Mouse (Mus musculus): Measurements from ENCODE around the gene Atad1. TPM values are rescaled to one million over a fixed set of nuclear protein-coding genes. Genes with fewer than 3 reads are reported as not detected.

The Atad1 gene
- polyA plus RNA-seq, 1 experiment from 2014 or later: 90.8 TPM

DNA sequence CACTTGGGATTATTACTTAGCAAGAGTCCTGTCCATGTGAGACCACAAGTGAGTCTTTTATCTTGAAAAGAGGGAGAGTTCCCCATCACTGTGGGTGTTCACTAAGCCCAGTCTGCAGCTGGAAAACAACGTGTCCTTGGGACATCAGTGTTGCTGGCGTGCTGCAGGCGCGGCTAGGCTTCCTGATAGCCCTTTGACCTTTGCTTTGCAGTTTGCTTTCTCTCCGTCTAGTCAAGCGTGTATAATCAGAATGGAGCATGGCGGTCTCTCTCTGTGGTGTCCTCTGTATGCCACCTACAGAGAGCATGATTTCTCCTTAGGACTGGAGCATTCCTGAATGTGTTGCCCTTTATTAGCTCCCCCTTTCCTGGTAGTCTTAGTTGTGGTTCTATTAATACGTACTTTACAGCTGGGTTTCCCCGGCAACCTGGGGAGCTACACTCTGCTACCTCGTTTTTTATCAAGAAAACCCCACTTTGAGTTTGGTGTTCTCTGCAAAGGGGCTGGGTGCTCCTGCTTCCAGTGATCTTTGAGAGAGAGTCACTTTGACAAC is 91.5 kb downstream of the Atad1 start:
- in situ Hi-C loops (cut with MboI; ENCODE audit: low pct_unique_long_range_greater_than_20kb): no loop called here

DNA sequence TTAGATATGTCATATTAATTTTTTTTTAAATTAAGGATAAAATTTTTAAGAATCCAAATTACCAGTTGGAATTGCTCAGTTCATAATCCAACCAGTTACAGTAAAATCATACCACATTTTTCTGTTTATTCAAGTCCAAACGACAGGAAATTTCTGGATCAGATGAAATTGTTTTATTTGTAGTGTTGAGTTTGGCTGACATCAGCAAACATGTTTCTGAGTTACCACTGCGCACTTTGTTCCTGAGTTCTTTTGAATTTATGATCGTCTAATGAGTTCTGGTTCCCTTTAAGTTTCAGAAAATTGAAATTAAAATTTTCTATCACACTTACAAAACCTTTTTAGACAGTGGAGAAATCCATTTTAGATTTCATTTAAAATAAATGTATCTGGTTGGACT is 93.2 kb downstream of the Atad1 start:
- H3K27me3 ChIP-seq: no peaks in the 10 kb centered on the region
- in situ Hi-C loops (cut with MboI; ENCODE audit: low pct_unique_long_range_greater_than_20kb): no loop called here
- ChIA-PET POLR2A (no interaction called here), CTCF (no interaction called here)
- TF ChIP-seq CTCF (IDR thresholded peaks at IDR 0.05): no peak
- DNase-seq (ENCODE audit: low read depth, low spot score) (no peak), ATAC-seq (no peak)

More for the DNA sequence above, 91.5 kb downstream of the Atad1 start:
- ATAC-seq (no peak), DNase-seq (ENCODE audit: low read depth, low spot score) (no peak)
- H3K27me3 ChIP-seq: no peaks in the 10 kb centered on the region
- ChIA-PET CTCF (no interaction called here), POLR2A (no interaction called here)
- TF ChIP-seq CTCF (IDR thresholded peaks at IDR 0.05): no peak

DNA sequence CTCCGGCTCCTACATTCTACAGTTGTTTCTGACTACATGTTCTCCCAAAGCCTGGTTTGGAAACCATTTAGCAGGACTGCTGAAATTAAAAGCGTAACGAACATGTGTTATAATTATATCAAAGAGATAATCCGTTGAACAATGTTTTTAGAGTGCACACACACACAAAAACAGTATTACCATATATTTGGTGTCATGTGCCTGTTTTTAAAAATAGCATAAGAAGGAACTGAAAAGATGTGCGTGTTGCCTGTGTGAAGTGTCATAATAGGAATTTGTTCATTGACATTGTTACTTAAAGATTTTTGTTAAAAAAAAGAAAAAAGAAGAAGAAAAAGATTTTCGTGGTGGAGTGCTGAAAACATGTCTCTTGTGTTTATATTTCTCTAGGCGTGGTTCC is 93.6 kb downstream of the Atad1 start:
- TF ChIP-seq CTCF (IDR thresholded peaks at IDR 0.05): no peak
- ATAC-seq (no peak), DNase-seq (ENCODE audit: low read depth, low spot score) (no peak)
- ChIA-PET POLR2A (no interaction called here), CTCF (no interaction called here)
- no peaks in the 10 kb centered on the region for H3K27me3 ChIP-seq
- in situ Hi-C loops (cut with MboI; ENCODE audit: low pct_unique_long_range_greater_than_20kb): no loop called here

DNA sequence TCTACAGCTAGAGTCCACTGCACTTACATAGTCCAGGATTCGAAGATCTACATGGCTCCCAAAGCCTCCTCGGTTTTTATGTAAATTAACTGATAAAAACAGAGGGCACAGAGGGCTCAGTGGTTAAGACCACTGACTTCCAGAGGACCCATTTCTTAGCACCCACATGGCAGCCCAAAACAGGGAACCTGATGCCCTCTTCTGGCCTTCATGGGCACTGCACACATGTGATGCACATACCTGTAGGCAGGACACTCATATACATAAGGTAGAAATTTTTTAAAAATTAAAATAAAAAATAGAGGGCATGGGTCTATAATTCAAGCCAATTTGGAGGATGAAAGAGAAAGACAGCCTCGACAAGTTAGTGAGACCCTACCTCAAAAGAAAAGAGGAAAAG is 95.9 kb downstream of the Atad1 start:
- no peak for ATAC-seq
- TF ChIP-seq CTCF (IDR thresholded peaks at IDR 0.05): peak; percentile 31
- ChIA-PET POLR2A (no interaction called here), CTCF (no interaction called here)
- H3K27me3 ChIP-seq: no peaks in the 10 kb centered on the region
- no peak for DNase-seq (ENCODE audit: low read depth, low spot score)
- in situ Hi-C loops (cut with MboI; ENCODE audit: low pct_unique_long_range_greater_than_20kb): no loop called here

DNA sequence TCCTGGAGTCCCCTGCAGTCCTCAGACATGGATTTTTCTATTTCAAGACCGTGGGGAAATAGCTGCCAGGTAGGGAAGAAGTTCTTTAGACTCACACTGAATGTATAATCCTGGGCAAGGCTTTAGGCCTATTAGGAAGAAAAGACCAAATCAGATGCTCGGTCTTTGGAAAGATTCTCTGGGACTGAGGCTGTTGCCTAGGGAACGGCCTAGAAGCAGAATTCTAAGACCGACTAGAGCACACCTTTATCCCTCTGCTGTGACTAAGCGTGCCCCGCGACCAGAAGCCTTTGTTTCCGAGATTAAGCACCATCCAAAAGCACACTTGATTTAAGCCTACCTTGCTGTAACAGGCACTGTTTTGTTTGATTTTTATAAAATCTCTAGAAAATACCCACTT is 97.6 kb downstream of the Atad1 start:
- CTCF ChIA-PET: no interaction called here
- POLR2A ChIA-PET: no interaction called here
- in situ Hi-C loops (cut with MboI; ENCODE audit: low pct_unique_long_range_greater_than_20kb): no loop called here
- no peak for TF ChIP-seq CTCF (IDR thresholded peaks at IDR 0.05)
- ATAC-seq (no peak), DNase-seq (ENCODE audit: low read depth, low spot score) (no peak)
- no peaks in the 10 kb centered on the region for H3K27me3 ChIP-seq

DNA sequence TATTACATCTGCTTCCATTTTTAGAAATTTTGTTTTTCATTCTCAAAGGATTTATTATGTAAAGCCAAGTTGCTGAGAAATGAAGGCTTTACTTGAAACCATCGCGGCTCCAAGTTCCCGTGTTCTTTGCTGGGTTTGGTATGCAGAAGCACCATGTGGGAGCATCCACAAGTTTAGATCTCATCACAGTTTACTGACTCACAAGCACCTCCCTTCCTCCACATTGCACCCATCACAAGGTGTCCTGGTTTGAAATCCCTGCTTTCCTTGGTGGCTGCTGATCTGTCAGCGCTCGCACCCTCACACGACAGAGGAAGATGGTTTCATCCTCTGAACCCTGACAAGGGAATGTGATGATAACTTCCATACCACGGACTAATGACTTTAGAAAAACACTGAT is 98.1 kb downstream of the Atad1 start:
- ChIA-PET POLR2A (no interaction called here), CTCF (interaction anchor here (1.3 kb wide), 1 partner anchor 23 kb away, joined by 4 read pairs; no protein-coding TSS in a partner anchor)
- no peaks in the 10 kb centered on the region for H3K27me3 ChIP-seq
- in situ Hi-C loops (cut with MboI; ENCODE audit: low pct_unique_long_range_greater_than_20kb): no loop called here
- ATAC-seq (no peak), DNase-seq (ENCODE audit: low read depth, low spot score) (no peak)
- no peak for TF ChIP-seq CTCF (IDR thresholded peaks at IDR 0.05)

DNA sequence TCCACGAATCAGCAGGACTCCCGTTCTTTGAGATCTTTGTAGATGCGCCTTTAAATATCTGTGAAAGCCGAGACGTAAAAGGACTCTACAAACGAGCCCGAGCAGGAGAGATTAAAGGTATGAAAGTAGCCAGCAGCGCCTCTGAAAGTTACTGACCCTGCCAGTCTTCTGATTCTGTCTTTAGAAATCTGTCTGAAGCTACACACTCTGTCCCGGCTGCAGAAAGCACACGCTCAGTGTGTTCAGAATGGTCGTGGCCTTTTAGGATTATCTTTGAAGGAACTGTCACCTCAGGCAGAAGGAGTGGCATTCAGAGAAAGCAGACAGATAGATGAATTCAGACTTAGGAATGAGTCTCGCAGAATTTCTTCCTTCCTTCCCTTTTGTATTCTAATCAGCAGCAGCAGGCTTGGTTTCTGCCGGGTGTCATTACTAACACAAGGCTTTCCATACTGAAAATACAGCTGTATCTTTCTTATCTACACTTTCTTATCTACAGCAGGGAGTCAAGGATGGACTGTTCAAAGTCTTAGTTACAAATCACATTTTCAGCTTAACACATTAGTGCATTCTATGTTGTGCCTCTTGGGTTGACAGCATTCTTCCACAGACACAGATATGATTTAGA is 101.2 kb downstream of the Atad1 start:
- ATAC-seq: no peak
- ChIA-PET POLR2A (no interaction called here), CTCF (interaction anchor here (1.1 kb wide), 1 partner anchor 28 kb away, joined by 3 read pairs; no protein-coding TSS in a partner anchor)
- no peaks in the 10 kb centered on the region for H3K27me3 ChIP-seq
- DNase-seq (ENCODE audit: low read depth, low spot score): no peak
- TF ChIP-seq CTCF (IDR thresholded peaks at IDR 0.05): no peak
- in situ Hi-C loops (cut with MboI; ENCODE audit: low pct_unique_long_range_greater_than_20kb): no loop called here

DNA sequence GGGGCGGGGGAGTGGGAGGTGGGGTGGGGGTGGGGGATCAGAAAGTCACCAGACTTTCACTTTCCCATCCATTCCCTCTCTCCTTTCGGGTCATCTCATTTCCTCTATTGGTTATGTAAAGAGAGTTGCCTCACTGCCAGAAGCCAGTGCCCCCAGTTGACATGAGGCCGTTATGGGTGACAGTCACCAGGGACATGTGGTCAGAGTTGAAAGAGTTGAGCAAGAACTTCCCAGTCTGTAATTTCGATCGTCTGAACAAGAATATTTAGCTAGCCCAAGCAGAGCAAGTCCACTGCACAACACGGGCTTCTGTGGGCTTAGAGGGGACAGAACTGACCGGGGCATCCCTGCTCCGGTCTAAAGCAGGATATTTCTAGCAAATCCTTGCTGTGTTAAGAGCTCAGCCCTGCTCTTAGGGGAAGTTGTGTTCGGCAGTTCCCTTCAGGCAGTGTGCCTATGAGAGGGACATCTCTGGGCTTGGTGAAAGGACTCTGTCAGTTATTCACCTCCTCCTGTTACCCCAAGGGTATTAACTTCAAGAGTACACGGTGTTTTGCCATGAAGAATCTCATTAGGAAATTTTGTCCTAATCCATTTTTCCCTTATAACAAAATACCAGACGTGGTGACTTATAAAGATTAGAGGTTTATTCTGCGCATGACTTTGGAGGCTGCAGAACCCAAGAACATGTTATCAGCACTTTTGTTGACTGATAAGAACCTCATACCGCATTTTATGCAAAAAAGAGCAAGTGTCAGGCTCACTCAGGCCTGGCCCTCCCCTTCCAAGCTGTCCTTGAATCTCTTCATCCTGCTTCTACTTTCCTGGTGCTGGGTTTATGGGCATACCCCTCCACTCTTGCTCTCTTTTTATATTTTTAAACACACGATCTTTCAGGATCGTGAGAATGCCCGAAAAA is 102.0 kb downstream of the Atad1 start:
- no peak for TF ChIP-seq CTCF (IDR thresholded peaks at IDR 0.05)
- no peak for DNase-seq (ENCODE audit: low read depth, low spot score)
- POLR2A ChIA-PET: no interaction called here
- CTCF ChIA-PET: interaction anchor here (1.4 kb wide), 1 partner anchor 44 kb away, joined by 3 read pairs; no protein-coding TSS in a partner anchor
- H3K27me3 ChIP-seq: no peaks in the 10 kb centered on the region
- in situ Hi-C loops (cut with MboI; ENCODE audit: low pct_unique_long_range_greater_than_20kb): no loop called here
- no peak for ATAC-seq

DNA sequence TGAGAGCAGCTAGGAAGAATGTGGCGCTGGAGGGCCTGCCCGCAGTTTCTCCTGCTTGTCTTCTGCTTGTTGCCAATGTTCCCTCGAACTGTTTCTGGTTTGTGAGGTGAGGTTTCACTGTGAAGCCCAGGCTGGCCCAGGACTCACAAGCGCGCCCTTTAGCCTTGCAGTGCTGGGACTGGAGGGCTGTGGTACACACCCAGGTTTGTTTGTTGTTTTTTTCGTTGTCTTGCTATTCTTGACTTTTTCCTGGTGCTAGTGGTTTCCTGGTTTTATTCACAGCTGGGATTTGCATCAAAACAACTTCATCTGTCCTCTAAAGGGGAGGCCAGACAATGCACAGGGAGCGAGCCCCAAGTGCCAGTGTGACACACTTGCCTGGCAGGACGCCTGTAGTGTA is 104.7 kb downstream of the Atad1 start:
- in situ Hi-C loops (cut with MboI; ENCODE audit: low pct_unique_long_range_greater_than_20kb): no loop called here
- TF ChIP-seq CTCF (IDR thresholded peaks at IDR 0.05): no peak
- ChIA-PET POLR2A (no interaction called here), CTCF (no interaction called here)
- no peak for DNase-seq (ENCODE audit: low read depth, low spot score)
- no peaks in the 10 kb centered on the region for H3K27me3 ChIP-seq
- no peak for ATAC-seq

DNA sequence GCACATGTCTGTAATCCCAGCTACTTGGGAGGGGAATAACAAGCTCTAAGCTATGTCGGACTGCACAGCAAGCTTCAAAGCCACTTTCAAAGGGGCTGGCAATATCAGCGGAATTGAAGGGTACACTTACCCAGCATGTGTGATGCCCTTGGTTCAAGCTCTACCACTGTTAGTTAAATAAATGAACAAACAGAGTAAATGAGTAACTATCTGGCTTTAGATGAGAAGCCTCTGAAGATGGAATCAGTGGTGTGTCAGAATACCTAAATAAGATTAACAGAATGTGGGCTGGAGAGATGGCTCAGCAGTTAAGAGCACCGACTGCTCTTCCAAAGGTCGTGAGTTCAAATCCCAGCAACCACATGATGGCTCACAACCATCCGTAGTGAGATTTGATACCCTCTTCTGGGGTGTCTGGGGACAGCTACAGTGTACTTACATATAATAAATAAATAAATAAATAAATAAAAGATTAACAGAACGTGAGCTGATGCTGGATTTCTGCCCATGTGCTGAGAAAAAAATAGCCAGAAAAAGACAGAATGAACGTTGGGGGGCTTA is 110.9 kb downstream of the Atad1 start:
- POLR2A ChIA-PET: interaction anchor here (0.6 kb wide), 1 partner anchor 11 kb away, joined by 5 read pairs; no protein-coding TSS in a partner anchor

DNA sequence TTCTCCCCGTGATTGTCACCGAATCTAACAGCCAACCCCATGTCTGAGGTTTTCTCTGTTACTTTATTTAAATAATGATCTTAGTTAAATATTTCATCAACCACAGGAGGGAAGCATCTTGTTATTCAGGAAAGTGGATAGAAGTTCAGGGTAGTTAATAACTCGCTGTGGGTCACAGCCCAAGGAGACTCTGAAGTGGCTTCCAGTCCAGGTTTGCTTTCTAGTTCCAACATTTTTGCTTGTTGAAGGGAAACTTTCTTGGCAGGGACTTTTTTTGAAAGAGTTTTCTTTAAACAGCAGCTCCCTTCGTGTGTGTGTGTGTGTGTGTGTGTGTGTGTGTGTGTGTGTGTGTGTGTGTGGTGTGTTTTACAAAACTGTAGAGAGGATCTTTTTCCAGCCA is 112.0 kb downstream of the Atad1 start:
- ATAC-seq: no peak
- no peaks in the 10 kb centered on the region for H3K27me3 ChIP-seq
- ChIA-PET POLR2A (interaction anchor here (0.7 kb wide), 1 partner anchor 23 kb away, joined by 3 read pairs; no protein-coding TSS in a partner anchor), CTCF (no interaction called here)
- DNase-seq (ENCODE audit: low read depth, low spot score): no peak
- no peak for TF ChIP-seq CTCF (IDR thresholded peaks at IDR 0.05)
- in situ Hi-C loops (cut with MboI; ENCODE audit: low pct_unique_long_range_greater_than_20kb): no loop called here

More for the DNA sequence above, 110.9 kb downstream of the Atad1 start:
- TF ChIP-seq CTCF (IDR thresholded peaks at IDR 0.05): no peak
- DNase-seq (ENCODE audit: low read depth, low spot score) (no peak), ATAC-seq (no peak)
- in situ Hi-C loops (cut with MboI; ENCODE audit: low pct_unique_long_range_greater_than_20kb): no loop called here
- CTCF ChIA-PET: interaction anchor here (0.7 kb wide), 1 partner anchor 92 kb away, joined by 3 read pairs; no protein-coding TSS in a partner anchor
- no peaks in the 10 kb centered on the region for H3K27me3 ChIP-seq
